Mouse (Mus musculus) forebrain, embryonic 10.5 days (tissue): ENCODE data around the gene Rab6a. TPM values are rescaled to one million over a fixed set of nuclear protein-coding genes. Genes with fewer than 3 reads are reported as not detected.
"Not testable (repeated sequence)": the region's sequence is repeated elsewhere in the genome, so short reads cannot be mapped to it uniquely, and the experiment has no call there.

Experiments used
- DNase-seq: peaks from one replicate; pipeline ENCODE4 v3.0.0-alpha.2; 2017; ENCODE audit warnings: low spot score; ENCODE audit errors: extremely low spot score
- H3K27ac ChIP-seq: fragments of 300-500 bp; sonication (generic); 2 replicates; pipeline ENCODE4 v1.5.1; 2016; ENCODE audit warnings: mild to moderate bottlenecking
- H3K27me3 ChIP-seq: fragments of 300-500 bp; sonication (generic); 2 replicates; pipeline ENCODE4 v1.6.1; 2016; ENCODE audit warnings: mild to moderate bottlenecking; ENCODE audit not compliant: poor library complexity, severe bottlenecking
- H3K36me3 ChIP-seq: fragments of 300-500 bp; sonication (generic); replicated peaks from 2 replicates; pipeline ENCODE4 v1.6.1; 2016; ENCODE audit warnings: mild to moderate bottlenecking, moderate library complexity
- H3K4me1 ChIP-seq: fragments of 300-500 bp; sonication (generic); 2 replicates; pipeline ENCODE4 v1.6.1; 2016
- H3K4me3 ChIP-seq: fragments of 300-500 bp; sonication (generic); 2 replicates; pipeline ENCODE4 v1.5.1; 2016; ENCODE audit warnings: mild to moderate bottlenecking, moderate library complexity
- H3K9me3 ChIP-seq: fragments of 300-500 bp; sonication (generic); 2 replicates; pipeline ENCODE4 v1.6.1; 2016; ENCODE audit warnings: mild to moderate bottlenecking, moderate library complexity
- WGBS: fragments of 180-500 bp; shearing (Covaris S2); methylation state at CpG from one replicate; pipeline ENCODE4 v1.1.7; 2016; 5-methylcytosine and 5-hydroxymethylcytosine counted together
- polyA plus RNA-seq: library from polyadenylated mRNA; unstranded; fragments of >200 nt; fragmentation: Nextera tagmentation; extraction: Ambion mirVana; gene quantifications from 2 replicates; pipeline ENCODE4 v1.2.1, GENCODE M21; 2016

Gene Rab6a
- polyA plus RNA-seq: 83.8 and 83.9 TPM in 2 replicates

- peak; percentile 99 for DNase-seq
- Histone ChIP-seq H3K4me3 (peak within 1 kb of the TSS; percentile 98), H3K4me1 (peaks cover 24% of the 10 kb centered on the region), H3K27me3 (peaks cover 12% of the 10 kb centered on the region), H3K36me3 (no peaks in the 10 kb centered on the region), H3K27ac (peak within 1 kb of the TSS; percentile 98), H3K9me3 (no peaks in the 10 kb centered on the region)
- under 1% methylated on average over 105 of the region's 105 CpGs for WGBS
These were observed at the start of gene Rab6a for GRCm38 (mm10) chr7:100607214-100608129. TSS of gene Rab6a (plus strand) at chr7:100607410.

GRCm38 (mm10) chr7:100559331-100559730 lies 47.9 kb upstream of the Rab6a start:
- DNase-seq: no peak
- Histone ChIP-seq H3K27me3 (no peaks in the 10 kb centered on the region), H3K4me3 (no peak overlapping the region), H3K36me3 (no peaks in the 10 kb centered on the region; the same call in 1 of the 2 replicates), H3K27ac (no peak overlapping the region), H3K9me3 (no peaks in the 10 kb centered on the region), H3K4me1 (peaks cover 17% of the 10 kb centered on the region)
- 89% methylated on average over 4 of the region's 4 CpGs for WGBS

GRCm38 (mm10) chr7:100561861-100562587 lies 45.2 kb upstream of the Rab6a start:
- Histone ChIP-seq H3K4me1 (0 out of 2 replicates have a peak, but pooled peaks cover 4% of the 10 kb centered on the region), H3K36me3 (peaks cover 7% of the 10 kb centered on the region; the same call in 1 of the 2 replicates), H3K4me3 (no peak overlapping the region), H3K27me3 (no peaks in the 10 kb centered on the region), H3K27ac (no peak overlapping the region), H3K9me3 (no peaks in the 10 kb centered on the region)
- 83% methylated on average over 11 of the region's 11 CpGs for WGBS
- DNase-seq: no peak

GRCm38 (mm10) chr7:100567238-100567637 lies 40.0 kb upstream of the Rab6a start:
- 81% methylated on average over 5 of the region's 5 CpGs for WGBS
- DNase-seq, H3K27ac ChIP-seq, H3K27me3 ChIP-seq, H3K9me3 ChIP-seq, H3K4me1 ChIP-seq, H3K4me3 ChIP-seq: not testable (repeated sequence)
- peaks cover 12% of the 10 kb centered on the region for H3K36me3 ChIP-seq

GRCm38 (mm10) chr7:100569907-100570306 lies 37.3 kb upstream of the Rab6a start:
- Histone ChIP-seq H3K4me1 (no peaks in the 10 kb centered on the region), H3K36me3 (peaks cover 7% of the 10 kb centered on the region), H3K27ac (no peak overlapping the region), H3K27me3 (no peaks in the 10 kb centered on the region), H3K4me3 (no peak overlapping the region), H3K9me3 (no peaks in the 10 kb centered on the region)
- no peak for DNase-seq

- Histone ChIP-seq H3K27ac (no peak overlapping the region), H3K4me3 (no peak overlapping the region), H3K27me3 (no peaks in the 10 kb centered on the region), H3K9me3 (no peaks in the 10 kb centered on the region), H3K4me1 (no peaks in the 10 kb centered on the region), H3K36me3 (peaks cover 5% of the 10 kb centered on the region)
- DNase-seq: no peak
- WGBS: 91% methylated on average over 3 of the region's 3 CpGs
These were observed 36.1 kb upstream of the Rab6a start for GRCm38 (mm10) chr7:100570930-100571715.

GRCm38 (mm10) chr7:100572061-100572460 lies 35.1 kb upstream of the Rab6a start:
- peaks cover 5% of the 10 kb centered on the region for H3K36me3 ChIP-seq
- no peaks in the 10 kb centered on the region for H3K4me1 ChIP-seq
- no peaks in the 10 kb centered on the region for H3K9me3 ChIP-seq
- 88% methylated on average over 4 of the region's 4 CpGs for WGBS
- no peaks in the 10 kb centered on the region for H3K27me3 ChIP-seq
- no peak overlapping the region for H3K4me3 ChIP-seq
- no peak overlapping the region for H3K27ac ChIP-seq
- DNase-seq: no peak

- Histone ChIP-seq H3K27me3 (no peaks in the 10 kb centered on the region), H3K36me3 (no peaks in the 10 kb centered on the region), H3K4me1 (no peaks in the 10 kb centered on the region), H3K9me3 (no peaks in the 10 kb centered on the region), H3K27ac (no peak overlapping the region), H3K4me3 (no peak overlapping the region)
- 87% methylated on average over 4 of the region's 4 CpGs for WGBS
- no peak for DNase-seq
These were observed 34.5 kb upstream of the Rab6a start for GRCm38 (mm10) chr7:100572704-100573103.

- Histone ChIP-seq H3K4me3 (no peak overlapping the region), H3K9me3 (no peaks in the 10 kb centered on the region), H3K27me3 (no peaks in the 10 kb centered on the region), H3K27ac (no peak overlapping the region), H3K36me3 (no peaks in the 10 kb centered on the region), H3K4me1 (peaks cover 14% of the 10 kb centered on the region)
- DNase-seq: no peak
- WGBS: 85% methylated on average over 2 of the region's 2 CpGs
These were observed 28.4 kb upstream of the Rab6a start for GRCm38 (mm10) chr7:100578794-100579193.

GRCm38 (mm10) chr7:100582235-100582634 lies 25.0 kb upstream of the Rab6a start:
- WGBS: 42% methylated on average over 7 of the region's 7 CpGs
- no peaks in the 10 kb centered on the region for H3K9me3 ChIP-seq
- H3K27me3 ChIP-seq: no peaks in the 10 kb centered on the region
- no peaks in the 10 kb centered on the region for H3K36me3 ChIP-seq
- peak overlapping the region; percentile 66 for H3K4me3 ChIP-seq
- H3K27ac ChIP-seq: no peak overlapping the region
- peaks cover 14% of the 10 kb centered on the region for H3K4me1 ChIP-seq
- DNase-seq: no peak

GRCm38 (mm10) chr7:100582727-100583236 lies 24.4 kb upstream of the Rab6a start:
- under 1% methylated on average over 31 of the region's 31 CpGs for WGBS
- no peaks in the 10 kb centered on the region for H3K27me3 ChIP-seq
- peak overlapping the region; percentile 95 for H3K27ac ChIP-seq
- no peaks in the 10 kb centered on the region for H3K36me3 ChIP-seq
- DNase-seq: peak; percentile 87
- no peaks in the 10 kb centered on the region for H3K9me3 ChIP-seq
- H3K4me1 ChIP-seq: peaks cover 14% of the 10 kb centered on the region
- H3K4me3 ChIP-seq: peak overlapping the region; percentile 66

- no peaks in the 10 kb centered on the region for H3K9me3 ChIP-seq
- H3K36me3 ChIP-seq: no peaks in the 10 kb centered on the region
- H3K27ac ChIP-seq: no peak overlapping the region
- no peak for DNase-seq
- H3K27me3 ChIP-seq: no peaks in the 10 kb centered on the region
- no peak overlapping the region for H3K4me3 ChIP-seq
- peaks cover 9% of the 10 kb centered on the region; the same call in 1 of the 2 replicates for H3K4me1 ChIP-seq
- WGBS: 82% methylated on average over 1 of the region's 1 CpGs
These were observed 17.4 kb upstream of the Rab6a start for GRCm38 (mm10) chr7:100589816-100590215.
